ENCODE assay signal across 10 mouse cellular contexts in genomic region chr2:11567781-11568362, GRCm38 (mm10). TPM values are rescaled to one million over a fixed set of nuclear protein-coding genes. Genes with fewer than 3 reads are reported as not detected.
A peak's percentile ranks its signal among the peaks of the same experiment; 100 is the strongest.
DNase-seq lines count a peak whose midpoint lies in the region; ATAC-seq and TF ChIP-seq lines count a peak whose summit lies in the region.
"Had no signal": no experiment of that assay in that cellular context is flagged by ENCODE, and none has a peak within 500 bp of the region (broad histone marks: within the 10 kb centered on the region; RNA-seq: fewer than 3 reads in every experiment).

No protein-coding gene starts in this region.

- peak; percentile 40; the same call in 1 of the 2 replicates for TF ChIP-seq CTCF in brain, embryonic 14.5 days (IDR thresholded peaks at IDR 0.05; ENCODE audit: borderline replicate concordance, extremely low read depth, insufficient read depth, insufficient read length)
- TF ChIP-seq CTCF in lung, embryonic 14.5 days (IDR thresholded peaks at IDR 0.05; ENCODE audit: low read depth): peak; percentile 57
- TF ChIP-seq CTCF in testis, adult 2 months (IDR thresholded peaks at IDR 0.05; ENCODE audit: control insufficient read depth, insufficient read depth, insufficient replicate concordance, low read depth, low read length): 0 out of 2 replicates have a peak, but pooled peaks have one; percentile 24

- H3K4me2 ChIP-seq in lung, embryonic 14.5 days: no peak overlapping the region
- H3K4me2 ChIP-seq in forebrain, embryonic 12.5 days: no peak overlapping the region
- H3K4me2 ChIP-seq: stomach, embryonic 15.5 days had no signal

- H3K36me3 ChIP-seq in lung, embryonic 14.5 days (ENCODE audit: insufficient read depth): no peaks in the 10 kb centered on the region
- H3K36me3 ChIP-seq in testis, adult 2 months (ENCODE audit: control insufficient read depth, insufficient read depth, low read length): no peaks in the 10 kb centered on the region
- no peaks in the 10 kb centered on the region for H3K36me3 ChIP-seq in forebrain, embryonic 12.5 days (replicated peaks)
- H3K36me3 ChIP-seq: stomach, embryonic 15.5 days had no signal

- H3K4me3 ChIP-seq in lung, embryonic 14.5 days (ENCODE audit: low read depth, low read length): no peak overlapping the region
- no peak overlapping the region for H3K4me3 ChIP-seq in testis, adult 2 months (ENCODE audit: control insufficient read depth, low read depth, low read length)
- H3K4me3 ChIP-seq in forebrain, embryonic 12.5 days (replicated peaks): no peak overlapping the region
- H3K4me3 ChIP-seq: stomach, embryonic 15.5 days had no signal

- no peak for ATAC-seq in lung, embryonic 14.5 days (ENCODE audit: insufficient read depth)
- ATAC-seq in forebrain, embryonic 12.5 days (ENCODE audit: low FRiP score): no peak

- no peak overlapping the region for H3K27ac ChIP-seq in lung, embryonic 14.5 days (ENCODE audit: low read depth)
- H3K27ac ChIP-seq in testis, adult 2 months (ENCODE audit: control insufficient read depth, insufficient read depth, low read depth, low read length): no peak overlapping the region
- no peak overlapping the region for H3K27ac ChIP-seq in forebrain, embryonic 12.5 days
- H3K27ac ChIP-seq: stomach, embryonic 15.5 days had no signal

- no peaks in the 10 kb centered on the region for H3K9me3 ChIP-seq in lung, embryonic 14.5 days (ENCODE audit: low read depth, low read length)
- no peaks in the 10 kb centered on the region for H3K9me3 ChIP-seq in forebrain, embryonic 12.5 days
- H3K9me3 ChIP-seq: stomach, embryonic 15.5 days had no signal

- no peak overlapping the region for H3K9ac ChIP-seq in lung, embryonic 14.5 days
- H3K9ac ChIP-seq in forebrain, embryonic 12.5 days: no peak overlapping the region
- H3K9ac ChIP-seq: stomach, embryonic 15.5 days had no signal

- H3K27me3 ChIP-seq in lung, embryonic 14.5 days (ENCODE audit: insufficient read depth, low read length): no peaks in the 10 kb centered on the region
- no peaks in the 10 kb centered on the region for H3K27me3 ChIP-seq in testis, adult 2 months (ENCODE audit: control insufficient read depth, insufficient read depth, low read length)
- H3K27me3 ChIP-seq in forebrain, embryonic 12.5 days: no peaks in the 10 kb centered on the region
- H3K27me3 ChIP-seq: stomach, embryonic 15.5 days had no signal

- peak; percentile 53 to 57 for DNase-seq in cerebellum, postnatal 10 days
- DNase-seq in cerebellum, adult 11 months: no peak
- peak; percentile 40 for DNase-seq in left cerebral cortex, postnatal 4 days
- DNase-seq in left cerebral cortex, adult 9 months (ENCODE audit: low spot score in 2 of 2): no peak
- peak; percentile 24 for DNase-seq in brain, embryonic 14.5 days (ENCODE audit: low read depth)
- peak; percentile 62 for DNase-seq in lung, embryonic 14.5 days

- H3K4me1 ChIP-seq in lung, embryonic 14.5 days (ENCODE audit: insufficient read depth): no peaks in the 10 kb centered on the region
- H3K4me1 ChIP-seq in testis, adult 2 months (ENCODE audit: control insufficient read depth, insufficient read depth, low read length): peaks cover 20% of the 10 kb centered on the region
- H3K4me1 ChIP-seq in forebrain, embryonic 12.5 days: no peaks in the 10 kb centered on the region
- H3K4me1 ChIP-seq: stomach, embryonic 15.5 days had no signal

- WGBS in lung, embryonic 14.5 days: 53% methylated on average over 4 of the region's 4 CpGs
- WGBS in forebrain, embryonic 12.5 days: 68% methylated on average over 4 of the region's 4 CpGs

- intact Hi-C loops in left cerebral cortex, postnatal 4 days (cut with DNase I): no loop called here

- no peak for TF ChIP-seq POLR2A in brain, embryonic 14.5 days (IDR thresholded peaks at IDR 0.05; ENCODE audit: borderline replicate concordance, extremely low read depth, insufficient read depth, insufficient read length, poor library complexity, severe bottlenecking)
- TF ChIP-seq POLR2A in testis, adult 2 months (IDR thresholded peaks at IDR 0.05; ENCODE audit: control insufficient read depth, low read depth, low read length): no peak

RNA-seq across cellular contexts. Expression of gene Pfkfb3, which starts 14.0 kb away (rescaled TPM):
- 10 to 100 TPM; 55.3 to 57.4 TPM for total RNA-seq in left cerebral cortex, postnatal 4 days (2021)
- polyA plus RNA-seq in brain, embryonic 14.5 days (2012; rRNA removed): 42.1 and 48.0 TPM in 2 replicates
- 28.8 and 30.0 TPM in 2 replicates for polyA plus RNA-seq in lung, embryonic 14.5 days (2014; fragmentation: Nextera tagmentation; extraction: Ambion mirVana)
- polyA plus RNA-seq in testis, adult 2 months (2012; rRNA removed): 43.5 and 45.7 TPM in 2 replicates
- 19.6 and 20.8 TPM in 2 replicates for polyA plus RNA-seq in forebrain, embryonic 12.5 days (2016; fragmentation: Nextera tagmentation; extraction: Ambion mirVana)

RNA-seq across cellular contexts. Expression of gene Rbm17, which starts 36.1 kb away (rescaled TPM):
- total RNA-seq in left cerebral cortex, postnatal 4 days (2021): 100 to 1,000 TPM; 126 to 135 TPM
- polyA plus RNA-seq in brain, embryonic 14.5 days (2012; rRNA removed): 116 and 133 TPM in 2 replicates
- polyA plus RNA-seq in lung, embryonic 14.5 days (2014; fragmentation: Nextera tagmentation; extraction: Ambion mirVana): 145 and 154 TPM in 2 replicates
- 38.1 and 44.8 TPM in 2 replicates for polyA plus RNA-seq in testis, adult 2 months (2012; rRNA removed)
- 187 and 188 TPM in 2 replicates for polyA plus RNA-seq in forebrain, embryonic 12.5 days (2016; fragmentation: Nextera tagmentation; extraction: Ambion mirVana)

RNA-seq across cellular contexts. Expression of gene Gm17490, which starts 58.2 kb away (rescaled TPM):
- not detected for total RNA-seq in left cerebral cortex, postnatal 4 days (2021)
- polyA plus RNA-seq in brain, embryonic 14.5 days (2012; rRNA removed): not detected in 2 replicates
- not detected in 2 replicates for polyA plus RNA-seq in lung, embryonic 14.5 days (2014; fragmentation: Nextera tagmentation; extraction: Ambion mirVana)
- not detected in 2 replicates for polyA plus RNA-seq in testis, adult 2 months (2012; rRNA removed)
- not detected in 2 replicates for polyA plus RNA-seq in forebrain, embryonic 12.5 days (2016; fragmentation: Nextera tagmentation; extraction: Ambion mirVana)
- polyA plus RNA-seq: frontal cortex, adult 2 months; stomach, embryonic 15.5 days had no signal

Comparison
In these comparisons a context has a peak if more than half of its experiments do, and no peak if none do; other contexts are left out.
1. DNase-seq: peak in cerebellum, postnatal 10 days (2 of 2), left cerebral cortex, postnatal 4 days (single experiment), brain, embryonic 14.5 days (single experiment) and lung, embryonic 14.5 days (single experiment); none in cerebellum, adult 11 months (single experiment) and left cerebral cortex, adult 9 months (0 of 2).
2. Peak in every context shown above with its lines, with median percentiles within 50 percentile points of each other: CTCF ChIP-seq.